Mouse (Mus musculus) activated CD4-positive, CD25-positive, alpha-beta regulatory T cell, adult 4 months (primary cell): ENCODE measurements around the gene Ccdc182. TPM values are rescaled to one million over a fixed set of nuclear protein-coding genes. Genes with fewer than 3 reads are reported as not detected.

Experiments
- ATAC-seq: one replicate; pipeline ENCODE4 v1.8.0; 2017
- polyA plus RNA-seq, 2 experiments: library from polyadenylated mRNA; unstranded; fragments of 100-300 nt; shearing (Covaris generic); gene quantifications; one replicate each; pipeline ENCODE4 v1.2.1; 2017

Gene Ccdc182
- polyA plus RNA-seq, 2 experiments from 2014 or later: not detected

DNA sequence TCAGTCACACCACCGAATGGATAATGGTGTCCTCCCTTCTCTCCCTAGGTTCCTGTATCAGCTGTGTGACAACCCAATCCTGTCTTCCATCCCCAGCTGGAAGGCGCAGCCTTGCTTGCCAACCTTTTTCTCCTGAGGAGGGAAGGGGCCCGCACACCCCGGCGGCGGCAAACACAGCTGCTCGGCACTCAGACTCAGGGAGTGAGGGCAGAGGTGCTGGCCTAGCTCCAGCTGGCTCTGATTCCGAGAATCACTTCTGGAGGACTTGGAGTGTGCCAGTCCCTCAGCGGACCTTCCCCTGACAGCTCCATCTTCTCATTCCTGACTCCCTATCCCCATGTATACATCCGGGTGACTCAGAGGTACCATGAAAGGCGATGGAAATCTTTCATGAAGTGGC, 36.9 kb downstream of the Ccdc182 start:
- no peak for ATAC-seq

DNA sequence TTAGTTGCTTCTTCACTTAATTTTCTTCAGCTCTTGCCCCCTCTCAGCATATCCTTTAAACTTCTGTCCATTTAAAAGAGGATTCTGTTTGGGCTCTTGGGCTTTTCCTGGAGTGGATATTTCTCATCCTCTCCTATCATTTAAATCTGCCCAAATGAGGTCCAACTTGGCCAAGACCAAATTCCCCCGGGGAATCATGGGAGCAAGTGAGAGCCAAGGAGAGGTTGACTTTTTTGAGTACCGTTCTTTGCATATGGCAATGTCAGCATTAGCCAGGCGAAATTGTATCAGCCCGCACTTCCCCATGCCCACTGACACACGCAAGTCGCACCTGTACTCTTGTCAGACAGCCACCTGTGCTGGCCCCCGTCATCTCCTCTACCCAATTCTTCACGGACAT, 37.9 kb downstream of the Ccdc182 start:
- ATAC-seq: no peak

DNA sequence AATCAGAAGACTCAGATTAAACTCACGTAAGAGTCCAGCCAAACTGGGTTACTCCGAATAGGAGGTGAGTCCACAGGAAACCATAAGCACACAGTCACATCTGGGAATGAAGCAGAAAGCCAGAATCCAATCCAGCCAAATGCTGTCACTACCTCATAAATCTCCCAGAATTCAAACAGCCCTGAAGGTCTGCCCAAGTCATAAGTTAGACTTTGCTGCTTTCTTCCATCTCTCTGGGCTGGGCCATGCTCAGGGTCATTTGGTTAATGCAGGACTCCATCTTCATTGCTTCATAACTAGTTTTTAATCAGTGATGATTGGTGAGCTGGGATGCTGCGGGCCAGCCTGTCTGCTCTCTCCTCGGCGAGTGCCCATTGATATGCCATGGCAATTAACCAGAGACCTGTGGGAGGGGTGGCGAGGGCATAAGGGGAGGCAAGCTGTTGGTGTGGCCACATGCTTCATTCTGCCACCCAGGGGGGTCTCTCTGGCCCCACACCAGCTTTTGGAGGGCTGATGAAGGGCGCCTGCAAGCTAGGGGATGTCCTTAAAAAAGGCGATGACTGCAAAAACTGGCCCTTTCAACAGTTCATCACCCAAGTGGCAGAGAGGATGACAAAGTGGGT, 38.6 kb downstream of the Ccdc182 start:
- ATAC-seq: no peak

GRCm38 (mm10) chr11:88334893-88335292, 41.0 kb downstream of the Ccdc182 start:
- ATAC-seq: no peak

- no peak for ATAC-seq
These were observed 44.1 kb downstream of the Ccdc182 start for GRCm38 (mm10) chr11:88337926-88338325.

Other genes starting within 250 kb of the Ccdc182 start
- 10 to 100 TPM; 32.1 to 38.4 TPM for gene Srsf1, start 246.7 kb upstream of the Ccdc182 start, polyA plus RNA-seq
- gene Vezf1, start 225.8 kb upstream of the Ccdc182 start, polyA plus RNA-seq: 10 to 100 TPM; 20.6 to 21.0 TPM
- 1 to 10 TPM; 5.4 to 5.8 TPM for gene Cuedc1, start 196.0 kb upstream of the Ccdc182 start, polyA plus RNA-seq
- 10 to 100 TPM; 96.8 to 98.7 TPM for gene Mrps23, start 89.7 kb upstream of the Ccdc182 start, polyA plus RNA-seq